In genomic region chr19:5791329-5791728, GRCm38 (mm10) we compare ENCODE assay signal across 15 mouse cellular contexts. TPM values are rescaled to one million over a fixed set of nuclear protein-coding genes. Genes with fewer than 3 reads are reported as not detected.
DNase-seq lines count a peak whose midpoint lies in the region; ATAC-seq and TF ChIP-seq lines count a peak whose summit lies in the region.
"Had no signal": no experiment of that assay in that cellular context is flagged by ENCODE, and none has a peak within 500 bp of the region (broad histone marks: within the 10 kb centered on the region; RNA-seq: fewer than 3 reads in every experiment).

No protein-coding gene starts in this region.

- H3K79me2 ChIP-seq in MEL (ENCODE audit: control insufficient read depth, insufficient read depth, low read length, poor library complexity): no peaks in the 10 kb centered on the region

- WGBS in forebrain, postnatal 0 days: 71% methylated on average over 4 of the region's 4 CpGs
- WGBS in forebrain, embryonic 14.5 days: 77% methylated on average over 4 of the region's 4 CpGs
- 64% methylated on average over 4 of the region's 4 CpGs for WGBS in liver, embryonic 13.5 days (ENCODE audit: insufficient replicate concordance)
- 70% methylated on average over 4 of the region's 4 CpGs for WGBS in liver, embryonic 11.5 days

- H3K27ac ChIP-seq in forebrain, postnatal 0 days (ENCODE audit: low read depth, low read length): no peak overlapping the region
- H3K27ac ChIP-seq in forebrain, embryonic 14.5 days (ENCODE audit: low read depth, low read length): no peak overlapping the region
- H3K27ac ChIP-seq in liver, embryonic 13.5 days: peak overlapping the region; percentile 23; the same call in 1 of the 2 replicates
- H3K27ac ChIP-seq in liver, embryonic 11.5 days (ENCODE audit: low read depth, low read length): no peak overlapping the region
- no peak overlapping the region for H3K27ac ChIP-seq in MEL (ENCODE audit: control insufficient read depth, low read depth, low read length)
- H3K27ac ChIP-seq: heart, embryonic 13.5 days; neural tube, embryonic 12.5 days had no signal

- H3K27me3 ChIP-seq in forebrain, postnatal 0 days (ENCODE audit: insufficient read depth, low read length): no peaks in the 10 kb centered on the region
- no peaks in the 10 kb centered on the region for H3K27me3 ChIP-seq in forebrain, embryonic 14.5 days (replicated peaks; ENCODE audit: control insufficient read depth, insufficient read depth, low read length)
- H3K27me3 ChIP-seq in liver, embryonic 13.5 days: no peaks in the 10 kb centered on the region
- no peaks in the 10 kb centered on the region for H3K27me3 ChIP-seq in liver, embryonic 11.5 days (replicated peaks; ENCODE audit: control insufficient read depth, insufficient read depth, low read length)
- no peaks in the 10 kb centered on the region for H3K27me3 ChIP-seq in MEL (ENCODE audit: control insufficient read depth in 1 of 2, insufficient read depth in 2 of 2, low read length in 2 of 2)
- H3K27me3 ChIP-seq: heart, embryonic 13.5 days; neural tube, embryonic 12.5 days had no signal

- TF ChIP-seq POLR2A in MEL (IDR thresholded peaks at IDR 0.05; ENCODE audit: control insufficient read depth in 1 of 2, insufficient read depth in 1 of 2, low read depth in 1 of 2, low read length in 2 of 2, poor library complexity in 1 of 2): no peak

- no peak overlapping the region for H3K4me3 ChIP-seq in forebrain, postnatal 0 days (ENCODE audit: low read depth, low read length)
- H3K4me3 ChIP-seq in forebrain, embryonic 14.5 days (ENCODE audit: low read depth, low read length): no peak overlapping the region
- no peak overlapping the region for H3K4me3 ChIP-seq in liver, embryonic 13.5 days (replicated peaks)
- no peak overlapping the region for H3K4me3 ChIP-seq in liver, embryonic 11.5 days (ENCODE audit: low read depth, low read length)
- no peak overlapping the region for H3K4me3 ChIP-seq in MEL (ENCODE audit: control insufficient read depth in 1 of 2, insufficient read depth in 1 of 2, low read depth in 2 of 2, low read length in 2 of 2)
- H3K4me3 ChIP-seq: heart, embryonic 13.5 days; neural tube, embryonic 12.5 days had no signal

- TF ChIP-seq RAD21 in MEL (IDR thresholded peaks at IDR 0.05; ENCODE audit: low read depth, low read length): no peak

- no peak for ATAC-seq in forebrain, postnatal 0 days
- no peak for ATAC-seq in forebrain, embryonic 14.5 days
- no peak for ATAC-seq in liver, embryonic 13.5 days (ENCODE audit: low read depth)
- no peak for ATAC-seq in liver, embryonic 11.5 days (replicated peaks; ENCODE audit: low FRiP score)
- ATAC-seq: hindbrain, embryonic 16.5 days had no signal

- no peak overlapping the region for H3K9ac ChIP-seq in forebrain, postnatal 0 days
- no peak overlapping the region for H3K9ac ChIP-seq in forebrain, embryonic 14.5 days (ENCODE audit: low read length)
- no peak overlapping the region for H3K9ac ChIP-seq in liver, embryonic 13.5 days
- no peak overlapping the region for H3K9ac ChIP-seq in liver, embryonic 11.5 days (ENCODE audit: low read depth, low read length)
- no peak overlapping the region for H3K9ac ChIP-seq in MEL (ENCODE audit: control insufficient read depth, low read depth, low read length, poor library complexity, severe bottlenecking)
- H3K9ac ChIP-seq: heart, embryonic 13.5 days; neural tube, embryonic 12.5 days had no signal

- TF ChIP-seq EP300 in MEL (IDR thresholded peaks at IDR 0.05; ENCODE audit: low read depth in 1 of 2, low read length in 2 of 2): no peak

- H3K4me1 ChIP-seq in forebrain, postnatal 0 days (ENCODE audit: insufficient read depth): peaks cover 4% of the 10 kb centered on the region
- H3K4me1 ChIP-seq in forebrain, embryonic 14.5 days (ENCODE audit: control insufficient read depth, insufficient read depth, low read length): peaks cover 11% of the 10 kb centered on the region
- H3K4me1 ChIP-seq in liver, embryonic 13.5 days (replicated peaks): peaks cover 60% of the 10 kb centered on the region
- peaks cover 23% of the 10 kb centered on the region for H3K4me1 ChIP-seq in liver, embryonic 11.5 days (replicated peaks; ENCODE audit: control insufficient read depth, insufficient read depth, low read length)
- peaks cover 0 to 13% of the 10 kb centered on the region in 2 experiments; a peak in 2 of 4 replicates for H3K4me1 ChIP-seq in MEL (ENCODE audit: control insufficient read depth in 1 of 2, insufficient read depth in 2 of 2, low read length in 2 of 2)

- no peak for DNase-seq in forebrain, postnatal 0 days
- DNase-seq in forebrain, embryonic 14.5 days (ENCODE audit: low spot score): no peak
- no peak for DNase-seq in liver, embryonic 13.5 days
- DNase-seq in liver, embryonic 11.5 days (ENCODE audit: low spot score): no peak
- DNase-seq in A20 (ENCODE audit: low read depth, low spot score) (peak; percentile 26), MEL (ENCODE audit: low read depth, low spot score) (no peak)
- DNase-seq in urinary bladder, postnatal 10 days (ENCODE audit: low spot score): no peak
- DNase-seq: adrenal gland, adult 2 months; heart, postnatal 36 days; kidney, adult 8-10 months; lung, postnatal 36 days had no signal

- H3K36me3 ChIP-seq in forebrain, postnatal 0 days (ENCODE audit: insufficient read depth): peaks cover 23% of the 10 kb centered on the region
- peaks cover 18% of the 10 kb centered on the region for H3K36me3 ChIP-seq in forebrain, embryonic 14.5 days (ENCODE audit: control insufficient read depth, insufficient read depth, low read length)
- peaks cover 17% of the 10 kb centered on the region for H3K36me3 ChIP-seq in liver, embryonic 13.5 days
- peaks cover 10% of the 10 kb centered on the region for H3K36me3 ChIP-seq in liver, embryonic 11.5 days (ENCODE audit: control insufficient read depth, insufficient read depth, low read length)
- peaks cover 0 to 14% of the 10 kb centered on the region in 2 experiments; a peak in 3 of 4 replicates for H3K36me3 ChIP-seq in MEL (ENCODE audit: control insufficient read depth in 1 of 2, insufficient read depth in 2 of 2, low read length in 2 of 2)

- H3K9me3 ChIP-seq in forebrain, postnatal 0 days (ENCODE audit: low read length): no peaks in the 10 kb centered on the region
- H3K9me3 ChIP-seq in forebrain, embryonic 14.5 days (replicated peaks; ENCODE audit: control insufficient read depth, low read length): no peaks in the 10 kb centered on the region
- no peaks in the 10 kb centered on the region for H3K9me3 ChIP-seq in liver, embryonic 13.5 days (replicated peaks)
- H3K9me3 ChIP-seq in liver, embryonic 11.5 days (ENCODE audit: control insufficient read depth, low read length): no peaks in the 10 kb centered on the region
- no peaks in the 10 kb centered on the region for H3K9me3 ChIP-seq in MEL (replicated peaks; ENCODE audit: insufficient read depth, low read length)
- H3K9me3 ChIP-seq: G1E; heart, embryonic 13.5 days; neural tube, embryonic 12.5 days had no signal

- peak; percentile 41 for TF ChIP-seq CTCF in forebrain, postnatal 0 days (IDR thresholded peaks at IDR 0.05; ENCODE audit: low read depth)
- TF ChIP-seq CTCF in MEL (IDR thresholded peaks at IDR 0.05 in 2 of 3, conservative IDR thresholded peaks at IDR 0.05 in 1 of 3; ENCODE audit: control insufficient read depth in 1 of 3, insufficient read depth in 1 of 3, low read depth in 2 of 3, low read length in 3 of 3, poor library complexity in 1 of 3, severe bottlenecking in 1 of 3): peak; percentile 4 to 38 (median 37); a peak in 4 of 6 replicates

- H3K4me2 ChIP-seq in forebrain, postnatal 0 days (ENCODE audit: low read depth): no peak overlapping the region
- no peak overlapping the region for H3K4me2 ChIP-seq in forebrain, embryonic 14.5 days (ENCODE audit: low read length)
- no peak overlapping the region for H3K4me2 ChIP-seq in liver, embryonic 13.5 days
- no peak overlapping the region for H3K4me2 ChIP-seq in liver, embryonic 11.5 days
- H3K4me2 ChIP-seq: heart, embryonic 13.5 days; neural tube, embryonic 12.5 days had no signal

TF ChIP-seq in MEL, 35 proteins besides CTCF, POLR2A, EP300 and RAD21:
- TF ChIP-seq ZC3H11A (IDR thresholded peaks at IDR 0.05; ENCODE audit: low read depth, low read length): 0 out of 2 replicates have a peak, but pooled peaks have one; percentile 8
- peak; percentile 21; the same call in 1 of the 2 replicates for TF ChIP-seq SMC3 (IDR thresholded peaks at IDR 0.05; ENCODE audit: low read depth, low read length)
- TF ChIP-seq ZKSCAN1 (IDR thresholded peaks at IDR 0.05; ENCODE audit: low read depth, low read length): no peak
TF ChIP-seq in MEL: peak in this region for 2.

RNA-seq across cellular contexts. Expression of gene Scyl1, which starts 20.1 kb away (rescaled TPM):
- total RNA-seq in forebrain, postnatal 0 days (2014; rRNA removed): 79.8 and 98.1 TPM in 2 replicates
- polyA plus RNA-seq in forebrain, postnatal 0 days (2015; fragmentation: Nextera tagmentation; extraction: Ambion mirVana): 62.7 and 68.8 TPM in 2 replicates
- 56.1 and 67.9 TPM in 2 replicates for polyA plus RNA-seq in forebrain, embryonic 14.5 days (2014; fragmentation: Nextera tagmentation; extraction: Ambion mirVana)
- polyA plus RNA-seq in liver, embryonic 13.5 days (2015; fragmentation: Nextera tagmentation; extraction: Ambion mirVana): 25.2 and 27.5 TPM in 2 replicates
- polyA plus RNA-seq in liver, embryonic 11.5 days (2014; fragmentation: Nextera tagmentation; extraction: Ambion mirVana): 57.1 and 58.6 TPM in 2 replicates
- total RNA-seq in MEL (2012; rRNA removed): 35.5 and 36.0 TPM in 2 replicates
- 10 to 100 TPM in 1 of 2 experiments, not detected in 1; 64.1 TPM for polyA plus RNA-seq in MEL (2012; ENCODE audit: insufficient read depth in 1 of 2, insufficient read length in 2 of 2, low read depth in 1 of 2, low replicate concordance in 2 of 2, missing spikeins in 1 of 2)

RNA-seq across cellular contexts. Expression of gene Ltbp3, which starts 50.6 kb away (rescaled TPM):
- total RNA-seq in forebrain, postnatal 0 days (2014; rRNA removed): 21.3 and 22.7 TPM in 2 replicates
- polyA plus RNA-seq in forebrain, postnatal 0 days (2015; fragmentation: Nextera tagmentation; extraction: Ambion mirVana): 5.9 and 12.4 TPM in 2 replicates
- polyA plus RNA-seq in forebrain, embryonic 14.5 days (2014; fragmentation: Nextera tagmentation; extraction: Ambion mirVana): 8.5 and 10.7 TPM in 2 replicates
- polyA plus RNA-seq in liver, embryonic 13.5 days (2015; fragmentation: Nextera tagmentation; extraction: Ambion mirVana): 1.1 and 2.7 TPM in 2 replicates
- polyA plus RNA-seq in liver, embryonic 11.5 days (2014; fragmentation: Nextera tagmentation; extraction: Ambion mirVana): 4.1 and 4.6 TPM in 2 replicates
- total RNA-seq in MEL (2012; rRNA removed): 0.39 TPM in 1 of 2 replicates, not detected in the other
- not detected for polyA plus RNA-seq in MEL (2012; ENCODE audit: insufficient read depth in 1 of 2, insufficient read length in 2 of 2, low read depth in 1 of 2, low replicate concordance in 2 of 2, missing spikeins in 1 of 2)
